Mouse (Mus musculus) activated CD4-positive, CD25-positive, alpha-beta regulatory T cell, adult 4 months (primary cell): ENCODE data around the gene Dhdh. TPM values are rescaled to one million over a fixed set of nuclear protein-coding genes. Genes with fewer than 3 reads are reported as not detected.

Source experiments
- ATAC-seq: one replicate; pipeline ENCODE4 v1.8.0; 2017
- polyA plus RNA-seq, 2 experiments: library from polyadenylated mRNA; unstranded; fragments of 100-300 nt; shearing (Covaris generic); gene quantifications; one replicate each; pipeline ENCODE4 v1.2.1; 2017

Gene Dhdh
- polyA plus RNA-seq, 2 experiments from 2014 or later: 0.61 to 1.3 TPM

GRCm38 (mm10) chr7:45447325-45447990, 41.1 kb downstream of the Dhdh start:
- no peak for ATAC-seq

GRCm38 (mm10) chr7:45446589-45446988, 42.0 kb downstream of the Dhdh start:
- ATAC-seq: no peak

DNA sequence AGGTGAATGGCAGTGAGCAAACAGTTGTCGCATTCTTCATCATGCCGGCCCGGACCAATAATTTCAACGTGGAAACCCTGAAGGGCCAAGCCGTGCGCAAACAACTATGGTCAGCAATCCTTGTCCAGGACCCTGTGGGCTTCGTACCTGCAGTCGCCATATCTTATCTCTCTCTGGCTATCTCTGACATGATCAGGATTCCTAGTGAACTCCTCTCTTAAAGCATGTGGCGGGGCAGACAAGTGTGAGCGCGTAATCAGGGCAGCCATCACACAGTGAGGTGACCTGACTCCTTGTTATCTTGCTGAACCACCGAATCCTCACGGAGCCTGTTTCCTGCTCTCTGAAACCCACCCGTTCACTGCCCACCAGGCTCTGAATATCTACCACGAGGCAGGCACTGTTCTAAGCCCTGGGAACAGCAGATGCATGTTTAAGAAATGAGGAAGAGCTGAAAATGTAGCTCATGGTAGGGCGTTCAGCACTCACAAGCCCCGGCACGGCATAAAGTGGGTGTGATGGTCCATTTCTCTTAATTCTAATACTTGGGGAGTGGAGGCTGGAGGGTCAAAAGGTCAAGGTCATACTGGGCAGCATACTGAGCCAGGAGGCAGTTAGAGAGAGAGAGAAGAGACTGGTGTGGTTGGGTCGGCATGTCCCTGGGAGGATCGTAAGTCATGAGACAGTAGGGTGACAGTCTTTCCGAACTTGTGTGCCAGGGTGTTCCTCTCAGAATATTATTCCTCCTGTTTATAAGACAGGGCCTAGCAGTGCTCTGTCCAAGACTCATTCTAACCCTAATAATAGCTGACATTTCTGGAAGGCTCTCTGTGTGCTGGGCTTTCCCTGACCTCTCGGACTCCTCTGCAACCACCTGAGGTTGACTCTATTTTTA, 44.8 kb downstream of the Dhdh start:
- ATAC-seq: no peak

DNA sequence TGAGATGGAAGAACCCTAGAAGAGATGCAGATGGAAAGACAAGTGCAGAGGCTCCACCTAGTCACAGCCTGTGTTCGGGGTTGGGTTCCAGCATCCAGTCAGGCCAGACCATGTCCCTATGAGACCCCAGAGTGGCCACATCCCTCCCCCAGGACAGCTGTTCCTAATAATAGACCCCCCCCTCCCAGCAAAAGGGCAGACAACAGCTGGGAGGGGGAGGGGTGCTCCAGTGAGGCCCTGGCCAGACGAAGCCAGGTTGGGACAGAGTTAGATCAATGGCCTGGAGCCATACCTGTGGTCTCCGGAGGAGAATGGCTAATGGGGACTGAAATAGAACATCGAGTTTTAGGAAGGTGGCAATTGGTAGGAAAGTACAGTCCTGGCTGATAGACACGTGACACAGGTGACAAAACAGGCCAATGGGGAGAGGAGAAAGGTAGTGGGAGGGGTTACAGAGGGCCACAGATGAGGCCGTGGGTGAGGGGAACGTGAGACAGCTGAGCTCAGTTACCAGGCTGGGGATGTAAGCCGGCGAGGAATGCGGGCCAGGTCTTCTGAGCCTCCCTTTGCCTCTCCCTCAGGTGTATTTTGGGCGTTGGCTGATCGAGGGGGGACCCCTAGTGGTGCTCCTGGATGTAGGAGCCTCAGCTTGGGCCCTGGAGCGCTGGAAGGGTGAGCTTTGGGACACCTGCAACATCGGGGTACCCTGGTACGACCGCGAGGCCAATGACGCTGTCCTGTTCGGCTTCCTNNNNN, 50.9 kb downstream of the Dhdh start, which contains the start of gene Ruvbl2:
Gene Ruvbl2 (minus strand): TSS at position 576 of the 756 bp plus-strand sequence.
- ATAC-seq: no peak

GRCm38 (mm10) chr7:45437046-45437445, 51.6 kb downstream of the Dhdh start:
- no peak for ATAC-seq

DNA sequence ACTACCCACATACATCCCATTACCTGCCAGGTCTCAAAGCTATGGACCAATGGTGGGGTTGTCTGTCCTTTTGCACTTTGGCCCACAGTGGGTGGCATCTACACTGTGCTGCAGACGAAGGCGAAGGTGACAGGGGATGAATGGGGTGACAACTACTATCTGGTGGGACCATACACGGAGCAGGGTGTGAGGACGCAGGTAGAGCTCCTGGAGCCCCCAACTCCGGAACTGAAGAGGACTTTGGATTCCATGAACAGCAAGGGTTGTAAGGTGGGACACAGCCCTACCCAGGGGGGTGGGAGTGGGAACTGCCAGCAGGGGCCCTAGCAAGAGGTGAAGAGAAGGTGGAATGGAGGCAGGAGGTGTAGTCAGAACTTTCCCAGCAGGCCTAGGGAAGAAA, 52.2 kb downstream of the Dhdh start:
- ATAC-seq: no peak

DNA sequence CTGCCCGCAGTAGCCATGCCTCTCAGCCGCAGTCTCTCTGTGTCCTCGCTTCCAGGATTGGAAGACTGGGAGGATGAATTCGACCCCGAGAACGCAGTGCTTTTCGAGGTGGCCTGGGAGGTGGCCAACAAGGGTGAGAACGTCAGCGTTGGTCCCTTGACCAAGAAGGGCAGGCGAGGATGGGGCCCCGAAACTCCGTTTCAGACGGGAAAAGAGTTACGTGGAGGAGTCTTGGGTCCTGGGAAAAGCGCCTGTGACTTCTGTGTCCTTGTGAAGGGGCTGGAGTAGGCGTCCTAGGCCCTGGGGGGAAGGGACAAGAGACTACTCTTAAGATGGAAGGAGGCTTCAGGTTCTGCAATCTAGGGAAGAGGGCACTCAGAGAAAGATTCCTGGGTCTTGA, 53.6 kb downstream of the Dhdh start:
- no peak for ATAC-seq

GRCm38 (mm10) chr7:45434203-45435015, 54.2 kb downstream of the Dhdh start, which contains the start of gene Gys1:
Gene Gys1 (plus strand): TSS chr7:45434844.
- ATAC-seq: peak; percentile 95

- ATAC-seq: no peak
These were observed 54.8 kb downstream of the Dhdh start for GRCm38 (mm10) chr7:45433835-45434202.

DNA sequence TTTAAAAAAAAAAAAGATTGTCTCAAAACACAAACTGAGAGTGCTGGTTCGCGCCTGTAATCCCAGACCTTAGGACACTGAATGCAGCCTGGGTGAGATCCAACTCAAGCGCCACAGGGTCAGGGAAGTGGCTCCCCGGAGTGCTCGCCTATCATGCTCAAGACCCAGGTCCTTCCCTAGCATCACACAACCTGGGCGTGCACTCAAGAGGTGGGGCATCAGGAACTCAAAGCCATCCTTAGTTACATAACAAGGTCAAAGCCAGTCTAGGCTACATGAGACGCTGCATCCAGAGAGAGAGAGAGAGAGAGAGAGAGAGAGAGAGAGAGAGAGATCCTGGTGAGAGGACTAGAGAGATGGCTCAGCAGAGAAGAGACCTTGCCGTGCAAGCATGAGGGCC, 62.0 kb downstream of the Dhdh start:
- ATAC-seq: no peak

- ATAC-seq: no peak
These were observed 67.4 kb downstream of the Dhdh start for GRCm38 (mm10) chr7:45421194-45421593.

Other genes with a start within 250 kb of the Dhdh start
- 100 to 1,000 TPM; 420 to 495 TPM for gene Cd37, start 249.7 kb downstream of the Dhdh start, polyA plus RNA-seq
- gene Slc6a16, start 247.7 kb downstream of the Dhdh start, polyA plus RNA-seq: not detected
- gene Slc6a21, start 211.3 kb downstream of the Dhdh start, polyA plus RNA-seq: not detected
- 10 to 100 TPM; 21.7 to 27.8 TPM for gene Trpm4, start 155.0 kb downstream of the Dhdh start, polyA plus RNA-seq
- gene Hrc, start 153.5 kb downstream of the Dhdh start, polyA plus RNA-seq: not detected
- not detected for gene Ppfia3, start 121.8 kb downstream of the Dhdh start, polyA plus RNA-seq
- not detected for gene Lin7b, start 118.2 kb downstream of the Dhdh start, polyA plus RNA-seq
- 100 to 1,000 TPM in 1 of 2 experiments, 10 to 100 TPM in 1; 68.1 to 108 TPM for gene Snrnp70, start 93.1 kb downstream of the Dhdh start, polyA plus RNA-seq
- gene Kcna7, start 83.2 kb downstream of the Dhdh start, polyA plus RNA-seq: not detected
- not detected for gene Ntf5, start 75.1 kb downstream of the Dhdh start, polyA plus RNA-seq
- not detected for gene Lhb, start 68.0 kb downstream of the Dhdh start, polyA plus RNA-seq
- 1 to 10 TPM; 9.3 to 9.8 TPM for gene Gys1, start 54.0 kb downstream of the Dhdh start, polyA plus RNA-seq
- 10 to 100 TPM; 47.4 to 51.2 TPM for gene Ruvbl2, start 50.7 kb downstream of the Dhdh start, polyA plus RNA-seq
- gene Ftl1, start 28.9 kb downstream of the Dhdh start, polyA plus RNA-seq: 1,000 to 10,000 TPM; 1,527 to 1,850 TPM
- gene Bax, start 21.9 kb downstream of the Dhdh start, polyA plus RNA-seq: 100 to 1,000 TPM in 1 of 2 experiments, 10 to 100 TPM in 1; 94.5 to 202 TPM
- under 1 TPM in 1 of 2 experiments, not detected in 1; 0.44 TPM for gene Tulp2, start 6.9 kb downstream of the Dhdh start, polyA plus RNA-seq
- gene Gm45808, start 2.0 kb downstream of the Dhdh start, polyA plus RNA-seq: not detected
- 100 to 1,000 TPM; 103 to 130 TPM for gene Nucb1, start 21.6 kb upstream of the Dhdh start, polyA plus RNA-seq
- gene Ppp1r15a, start 37.5 kb upstream of the Dhdh start, polyA plus RNA-seq: 10 to 100 TPM; 27.5 to 33.4 TPM
- gene Plekha4, start 37.5 kb upstream of the Dhdh start, polyA plus RNA-seq: under 1 TPM in 1 of 2 experiments, not detected in 1; 0.79 TPM
- gene Hsd17b14, start 66.1 kb upstream of the Dhdh start, polyA plus RNA-seq: not detected
- 10 to 100 TPM; 40.9 to 56.9 TPM for gene Bcat2, start 81.3 kb upstream of the Dhdh start, polyA plus RNA-seq
- not detected for gene Fgf21, start 126.7 kb upstream of the Dhdh start, polyA plus RNA-seq
- gene Fut1, start 128.5 kb upstream of the Dhdh start, polyA plus RNA-seq: not detected
- gene Izumo1, start 133.0 kb upstream of the Dhdh start, polyA plus RNA-seq: not detected
- gene Rasip1, start 138.7 kb upstream of the Dhdh start, polyA plus RNA-seq: under 1 TPM in 1 of 2 experiments, not detected in 1; 0.50 TPM
- gene Mamstr, start 151.2 kb upstream of the Dhdh start, polyA plus RNA-seq: not detected
- not detected for gene Fut2, start 177.6 kb upstream of the Dhdh start, polyA plus RNA-seq
- not detected for gene Ntn5, start 195.2 kb upstream of the Dhdh start, polyA plus RNA-seq
- gene Sec1, start 205.6 kb upstream of the Dhdh start, polyA plus RNA-seq: not detected
- under 1 TPM in 1 of 2 experiments, not detected in 1; 0.51 TPM for gene Car11, start 211.0 kb upstream of the Dhdh start, polyA plus RNA-seq
- gene Dbp, start 216.3 kb upstream of the Dhdh start, polyA plus RNA-seq: 1 to 10 TPM; 5.2 to 8.5 TPM
- gene Rpl18, start 226.7 kb upstream of the Dhdh start, polyA plus RNA-seq: 1,000 to 10,000 TPM; 2,566 to 2,766 TPM
- 10 to 100 TPM; 10.2 to 19.6 TPM for gene Sphk2, start 229.2 kb upstream of the Dhdh start, polyA plus RNA-seq
- gene Fam83e, start 232.4 kb upstream of the Dhdh start, polyA plus RNA-seq: not detected
- gene Spaca4, start 237.0 kb upstream of the Dhdh start, polyA plus RNA-seq: not detected